Mouse (Mus musculus) liver, embryonic 14.5 days (tissue): Measurements from ENCODE around the gene Lin28b.

ENCODE experiments used
- CTCF ChIP-seq: IDR thresholded peaks from 2 replicates; pipeline ENCODE4 v1.5.1; 2016; ENCODE audit warnings: antibody characterized with exemption, low read depth, control low read depth
- EP300 ChIP-seq: IDR thresholded peaks from 2 replicates; pipeline ENCODE4 v1.6.1; 2016; ENCODE audit warnings: antibody characterized with exemption, low read depth

GRCm38 (mm10) chr10:45510662-45511061 is 24.5 kb upstream of the Lin28b start:
- TF ChIP-seq CTCF: no peak
- TF ChIP-seq EP300: no peak
